Mouse (Mus musculus) kidney, adult 2 months (tissue): Measurements from ENCODE around the gene Ace3.

Experiments used
- CTCF ChIP-seq: fragments of 200-500 bp; conservative IDR thresholded peaks from 2 replicates; pipeline ENCODE4 v1.5.1; 2011; ENCODE audit warnings: low read depth, mild to moderate bottlenecking, control low read depth, low read length, moderate library complexity, mixed read lengths; ENCODE audit not compliant: insufficient read depth, insufficient read length
- POLR2A ChIP-seq: fragments of 200-500 bp; IDR thresholded peaks from one replicate; pipeline ENCODE4 v1.6.1; 2011; ENCODE audit warnings: low read depth, low read length, control low read depth

DNA sequence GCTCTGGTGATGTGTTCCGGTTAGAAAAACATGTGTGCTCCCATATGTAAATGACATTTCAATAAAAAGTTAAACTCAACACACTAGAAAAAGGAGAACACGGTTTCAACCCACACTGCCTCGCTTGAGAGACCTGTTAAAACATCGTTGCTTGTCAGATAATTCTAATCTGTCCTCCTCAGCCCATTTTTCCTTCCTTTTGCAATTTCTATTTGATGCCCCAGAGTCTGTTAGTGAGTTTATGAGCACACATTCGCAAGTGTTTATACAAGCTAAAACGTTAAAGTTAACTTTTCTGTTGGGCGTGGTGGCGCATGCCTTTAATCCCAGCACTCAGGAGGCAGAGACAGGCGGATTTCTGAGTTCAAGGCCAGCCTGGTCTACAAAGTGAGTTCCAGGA lies 40.5 kb downstream of the Ace3 start:
- TF ChIP-seq POLR2A (no peak), CTCF (no peak)
